Mouse (Mus musculus): Measurements from ENCODE around the gene Creld1. TPM values are rescaled to one million over a fixed set of nuclear protein-coding genes. Genes with fewer than 3 reads are reported as not detected.
A peak's percentile ranks its signal among the peaks of the same experiment; 100 is the strongest.

Creld1 gene
- total RNA-seq, 2 experiments from 2014 or later, result 47.5 to 54.4 TPM

DNA sequence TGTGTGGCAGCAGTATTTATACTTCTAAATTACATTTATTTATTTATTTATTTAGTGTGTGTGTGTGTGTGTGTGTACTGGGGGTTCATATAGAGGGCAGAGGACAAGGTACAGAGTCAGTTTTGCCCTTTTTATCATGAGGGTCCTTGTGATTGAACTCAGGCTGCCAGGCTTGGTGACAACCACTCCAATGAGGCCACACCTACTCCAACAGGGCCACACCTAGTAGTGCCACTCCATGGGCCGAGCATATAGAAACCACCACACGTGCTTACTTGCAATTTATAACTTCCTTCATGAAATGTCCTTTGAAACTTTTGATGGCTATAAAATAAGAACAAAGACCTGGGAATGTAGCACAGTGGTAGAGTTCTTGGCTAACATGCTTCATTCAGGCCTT is 9.9 kb upstream of the Creld1 start:
- DNase-seq, result no peak
- no peak for TF ChIP-seq CTCF (IDR thresholded peaks at IDR 0.05)
- H3K27ac ChIP-seq, result no peak overlapping the region
- no peak overlapping the region for H3K4me3 ChIP-seq
- intact Hi-C loops (cut with DNase I), result no loop called here

DNA sequence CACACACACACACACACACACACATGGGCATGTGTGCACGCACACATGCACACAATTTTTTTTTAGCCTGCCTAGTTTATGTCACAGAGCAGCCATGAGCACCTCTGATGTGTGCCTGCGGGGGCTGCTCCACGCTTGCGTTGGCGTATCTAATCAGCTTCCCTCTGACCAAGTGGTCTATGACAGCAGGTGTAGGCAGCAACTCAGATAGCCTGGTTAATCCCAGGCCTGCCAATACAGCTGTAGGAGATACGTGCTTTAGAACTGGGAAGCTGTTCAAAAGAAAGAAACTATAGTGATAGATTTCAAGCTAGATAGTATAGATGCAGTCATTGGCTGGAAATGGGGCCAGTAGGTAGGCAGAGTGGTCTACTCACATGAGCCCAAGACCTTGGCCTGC is 9.4 kb upstream of the Creld1 start:
- no peak overlapping the region for H3K27ac ChIP-seq
- no peak overlapping the region for H3K4me3 ChIP-seq
- intact Hi-C loops (cut with DNase I), result no loop called here
- no peak for TF ChIP-seq CTCF (IDR thresholded peaks at IDR 0.05)
- DNase-seq, result no peak

DNA sequence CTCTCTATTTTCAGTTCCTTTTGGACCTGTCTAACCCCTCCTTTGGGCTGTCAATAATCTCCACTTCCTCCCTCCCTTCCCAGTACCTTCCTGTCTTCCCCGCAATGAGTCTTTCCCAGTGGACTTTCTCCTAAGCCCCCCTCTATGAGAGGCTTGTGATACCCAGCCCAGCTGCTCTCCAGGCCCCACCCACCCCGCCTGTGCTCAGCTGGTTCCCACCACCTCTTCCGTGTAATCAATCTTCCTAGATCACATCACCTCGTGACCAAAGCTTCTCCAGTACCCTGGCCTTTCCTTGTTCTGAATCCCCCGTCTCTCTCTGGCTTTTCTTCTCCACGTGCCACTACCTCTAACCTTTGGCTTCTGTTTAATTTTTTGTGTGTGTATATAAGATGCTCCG is 5.7 kb upstream of the Creld1 start:
- H3K4me3 ChIP-seq, result no peak overlapping the region
- DNase-seq, result no peak
- intact Hi-C loops (cut with DNase I), result no loop called here
- H3K27ac ChIP-seq, result no peak overlapping the region
- no peak for TF ChIP-seq CTCF (IDR thresholded peaks at IDR 0.05)

DNA sequence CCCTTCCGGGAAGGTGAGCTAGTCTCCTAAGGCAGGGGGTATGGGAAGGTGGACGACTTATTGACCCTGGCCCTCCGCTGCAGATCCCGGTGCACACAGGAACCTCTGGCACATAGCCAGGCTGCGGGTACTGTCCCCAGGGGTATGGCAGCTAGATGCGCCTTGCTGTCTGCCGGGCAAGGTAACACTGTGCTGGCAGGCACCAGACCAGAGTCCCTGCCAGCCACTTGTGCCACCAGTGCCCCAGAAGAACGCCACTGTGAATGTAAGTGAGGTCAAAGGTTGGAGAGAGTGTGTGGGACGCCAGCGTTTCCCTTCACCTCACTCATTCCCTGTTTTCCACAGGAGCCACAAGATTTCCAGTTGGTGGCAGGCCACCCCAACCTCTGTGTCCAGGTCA is 4.2 kb upstream of the Creld1 start:
- no peak for DNase-seq
- H3K4me3 ChIP-seq, result no peak overlapping the region
- no peak overlapping the region for H3K27ac ChIP-seq
- intact Hi-C loops (cut with DNase I), result no loop called here
- no peak for TF ChIP-seq CTCF (IDR thresholded peaks at IDR 0.05)

DNA sequence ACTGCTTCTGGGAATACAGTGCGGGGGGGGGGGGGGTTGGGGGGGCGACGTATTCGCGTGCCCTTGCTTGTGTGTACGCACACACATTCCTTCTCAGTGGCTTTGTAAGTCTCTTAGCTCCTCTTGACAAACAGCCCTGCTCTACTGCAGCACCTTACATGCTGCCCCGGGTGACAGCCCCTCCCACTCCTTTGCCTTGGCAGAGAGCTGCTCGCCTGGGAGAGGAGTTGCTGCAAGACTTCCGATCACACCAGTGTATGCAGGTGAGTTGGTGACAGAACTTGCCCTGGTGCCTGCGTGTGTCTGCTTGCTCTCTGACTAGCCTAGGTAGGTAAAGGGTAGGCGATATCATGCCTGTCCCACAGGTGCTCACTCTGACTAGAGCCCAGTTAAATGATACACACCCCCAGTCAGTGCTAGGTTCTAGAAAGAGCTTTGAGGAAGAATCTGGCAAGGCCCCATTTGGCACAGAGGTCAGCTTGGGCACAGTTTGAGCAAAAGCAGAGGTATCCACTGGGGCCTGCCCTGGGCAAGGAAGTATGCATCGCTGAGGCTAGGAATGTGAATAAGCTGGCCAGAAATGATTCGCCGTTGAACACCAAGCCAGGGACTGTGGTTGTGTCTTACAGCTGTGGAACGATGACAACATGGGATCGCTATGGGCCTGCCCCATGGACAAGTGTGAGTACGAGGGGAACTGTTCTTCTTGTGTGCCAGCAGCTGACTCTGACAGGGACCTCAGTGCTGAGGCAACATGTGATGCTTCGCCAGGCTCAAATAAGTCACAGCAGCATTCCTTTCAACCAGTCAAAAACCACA is 2.3 kb upstream of the Creld1 start:
- H3K27ac ChIP-seq, result peak overlapping the region; percentile 8; the same call in 1 of the 2 replicates
- intact Hi-C loops (cut with DNase I), result loop anchor here (5.0 kb wide), 2 partner anchors 38 to 42 kb away; partner anchors contain the start of gene Jagn1
- no peak for TF ChIP-seq CTCF (IDR thresholded peaks at IDR 0.05)

DNA sequence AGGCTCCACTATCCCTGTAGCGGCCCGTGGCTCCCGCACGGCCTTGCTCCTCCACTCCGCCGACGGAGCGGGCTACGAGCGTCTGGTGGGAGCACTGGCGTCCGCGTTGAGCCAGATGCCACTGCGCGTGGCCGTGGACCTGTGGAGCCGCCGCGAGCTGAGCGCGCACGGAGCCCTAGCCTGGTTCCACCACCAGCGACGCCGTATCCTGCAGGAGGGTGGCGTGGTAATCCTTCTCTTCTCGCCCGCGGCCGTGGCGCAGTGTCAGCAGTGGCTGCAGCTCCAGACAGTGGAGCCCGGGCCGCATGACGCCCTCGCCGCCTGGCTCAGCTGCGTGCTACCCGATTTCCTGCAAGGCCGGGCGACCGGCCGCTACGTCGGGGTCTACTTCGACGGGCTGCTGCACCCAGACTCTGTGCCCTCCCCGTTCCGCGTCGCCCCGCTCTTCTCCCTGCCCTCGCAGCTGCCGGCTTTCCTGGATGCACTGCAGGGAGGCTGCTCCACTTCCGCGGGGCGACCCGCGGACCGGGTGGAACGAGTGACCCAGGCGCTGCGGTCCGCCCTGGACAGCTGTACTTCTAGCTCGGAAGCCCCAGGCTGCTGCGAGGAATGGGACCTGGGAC is 509 bp upstream of the Creld1 start:
- H3K27ac ChIP-seq, result peak overlapping the region; percentile 98
- TF ChIP-seq CTCF (IDR thresholded peaks at IDR 0.05), result peak; percentile 28; the same call in 1 of the 2 replicates
- intact Hi-C loops (cut with DNase I), result loop anchor here (5.0 kb wide), 2 partner anchors 40 kb away; partner anchors contain the start of gene Jagn1
- DNase-seq, result peak; percentile 80
- peak overlapping the region; percentile 81 for H3K4me3 ChIP-seq

More for the DNA sequence above, 2.3 kb upstream of the Creld1 start:
- H3K4me3 ChIP-seq, result no peak overlapping the region
- DNase-seq, result no peak

DNA sequence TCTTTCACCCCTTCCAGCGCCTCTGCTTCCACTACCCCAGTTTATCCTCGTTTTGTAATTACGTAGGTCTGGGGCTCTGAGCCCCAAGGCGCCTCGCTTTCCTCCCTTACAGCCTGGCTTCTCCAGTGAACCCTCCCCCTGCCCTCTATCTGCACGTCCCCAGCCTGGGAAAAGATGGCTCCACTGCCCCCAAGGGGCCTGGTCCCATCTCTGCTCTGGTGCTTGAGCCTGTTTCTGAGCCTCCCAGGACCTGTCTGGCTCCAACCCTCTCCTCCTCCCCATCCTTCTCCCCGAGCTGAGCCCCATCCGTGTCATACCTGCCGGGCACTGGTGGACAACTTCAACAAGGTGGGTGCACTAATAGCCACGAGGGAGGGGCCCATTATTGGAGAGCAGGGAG is 632 bp downstream of the Creld1 start:
- no peak for TF ChIP-seq CTCF (IDR thresholded peaks at IDR 0.05)
- Histone ChIP-seq H3K4me3 (peak overlapping the region; percentile 81), H3K27ac (peak overlapping the region; percentile 98)
- intact Hi-C loops (cut with DNase I), result loop anchor here (5.0 kb wide), 2 partner anchors 39 to 41 kb away; partner anchors contain the start of gene Jagn1
- DNase-seq, result no peak

DNA sequence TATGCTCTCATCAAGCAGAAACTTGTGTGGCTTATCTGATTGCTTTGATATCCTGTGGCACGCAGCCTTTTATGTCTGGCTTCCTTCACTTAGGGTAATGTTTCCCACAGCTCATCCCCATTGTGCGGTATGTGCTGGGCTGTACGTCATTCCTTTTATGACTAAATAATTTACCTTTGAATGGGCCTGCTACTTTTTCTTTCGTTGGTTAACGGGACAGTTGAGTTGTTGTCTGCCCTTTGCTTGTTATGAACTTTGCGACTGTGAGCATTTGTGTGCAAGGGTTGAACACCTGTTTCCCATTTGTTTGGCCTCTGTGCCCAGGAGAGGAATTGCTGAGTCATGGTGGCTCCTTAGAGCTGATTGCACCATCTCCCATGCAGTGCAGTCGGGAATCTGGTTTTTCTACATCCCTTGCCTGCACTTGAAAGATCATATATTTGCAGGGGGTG is 4.1 kb downstream of the Creld1 start:
- H3K27ac ChIP-seq, result peak overlapping the region; percentile 82
- intact Hi-C loops (cut with DNase I), result loop anchor here (5.0 kb wide), 1 partner anchor 115 kb away; the partner anchor contains the start of genes Brk1 and Fancd2os

DNA sequence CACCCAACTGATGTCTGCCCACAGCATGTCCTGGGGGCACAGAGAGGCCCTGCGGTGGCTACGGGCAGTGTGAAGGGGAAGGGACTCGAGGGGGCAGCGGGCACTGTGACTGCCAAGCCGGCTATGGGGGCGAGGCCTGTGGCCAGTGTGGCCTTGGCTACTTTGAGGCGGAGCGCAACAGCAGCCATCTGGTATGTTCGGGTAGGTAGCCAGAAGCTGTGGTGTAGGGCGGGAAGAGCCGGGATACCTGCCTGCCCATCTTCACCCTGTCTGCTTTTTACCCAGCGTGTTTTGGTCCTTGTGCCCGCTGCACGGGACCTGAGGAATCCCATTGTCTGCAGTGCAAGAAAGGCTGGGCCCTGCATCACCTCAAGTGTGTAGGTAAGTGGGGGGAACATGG is 6.3 kb downstream of the Creld1 start:
- intact Hi-C loops (cut with DNase I), result loop anchor here (5.0 kb wide), 1 partner anchor 113 kb away; the partner anchor contains the start of genes Brk1 and Fancd2os
- TF ChIP-seq CTCF (IDR thresholded peaks at IDR 0.05), result no peak
- DNase-seq, result no peak
- no peak overlapping the region for H3K27ac ChIP-seq
- no peak overlapping the region for H3K4me3 ChIP-seq

More for the DNA sequence above, 4.1 kb downstream of the Creld1 start:
- peak; percentile 52 for DNase-seq
- no peak for TF ChIP-seq CTCF (IDR thresholded peaks at IDR 0.05)
- peak overlapping the region; percentile 42 for H3K4me3 ChIP-seq

DNA sequence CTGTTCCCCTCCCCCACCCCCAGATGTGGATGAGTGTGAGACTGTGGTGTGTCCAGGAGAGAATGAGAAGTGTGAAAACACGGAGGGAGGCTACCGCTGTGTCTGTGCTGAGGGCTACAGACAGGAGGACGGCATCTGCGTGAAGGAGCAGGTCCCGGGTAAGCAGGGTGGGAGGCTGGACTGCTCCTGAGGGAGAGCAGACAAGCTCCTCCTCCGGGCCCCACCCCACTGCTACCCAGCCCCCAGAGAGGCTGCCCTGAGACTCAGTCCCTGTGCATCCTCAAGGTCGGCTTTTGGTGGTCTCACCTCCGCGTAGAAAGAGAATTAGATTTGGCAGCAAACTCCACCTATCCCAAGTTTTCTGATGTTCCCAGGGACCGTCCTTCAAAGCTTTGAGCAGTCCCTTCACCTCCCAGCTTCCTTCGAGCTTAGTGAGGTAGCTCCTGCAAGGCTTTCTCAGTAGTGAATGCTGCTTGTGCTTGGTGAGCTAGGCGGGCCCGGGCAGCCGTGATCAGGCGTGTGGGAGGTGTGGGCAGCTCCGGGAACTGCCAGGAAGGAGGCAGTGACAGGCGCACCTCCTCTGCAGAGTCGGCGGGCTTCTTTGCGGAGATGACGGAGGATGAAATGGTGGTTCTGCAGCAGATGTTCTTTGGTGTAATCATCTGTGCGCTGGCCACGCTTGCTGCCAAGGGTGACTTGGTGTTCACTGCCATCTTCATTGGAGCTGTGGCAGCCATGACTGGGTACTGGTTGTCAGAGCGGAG is 9.2 kb downstream of the Creld1 start:
- no peak for DNase-seq
- Histone ChIP-seq H3K27ac (no peak overlapping the region), H3K4me3 (no peak overlapping the region)
- intact Hi-C loops (cut with DNase I), result no loop called here
- TF ChIP-seq CTCF (IDR thresholded peaks at IDR 0.05), result no peak

DNA sequence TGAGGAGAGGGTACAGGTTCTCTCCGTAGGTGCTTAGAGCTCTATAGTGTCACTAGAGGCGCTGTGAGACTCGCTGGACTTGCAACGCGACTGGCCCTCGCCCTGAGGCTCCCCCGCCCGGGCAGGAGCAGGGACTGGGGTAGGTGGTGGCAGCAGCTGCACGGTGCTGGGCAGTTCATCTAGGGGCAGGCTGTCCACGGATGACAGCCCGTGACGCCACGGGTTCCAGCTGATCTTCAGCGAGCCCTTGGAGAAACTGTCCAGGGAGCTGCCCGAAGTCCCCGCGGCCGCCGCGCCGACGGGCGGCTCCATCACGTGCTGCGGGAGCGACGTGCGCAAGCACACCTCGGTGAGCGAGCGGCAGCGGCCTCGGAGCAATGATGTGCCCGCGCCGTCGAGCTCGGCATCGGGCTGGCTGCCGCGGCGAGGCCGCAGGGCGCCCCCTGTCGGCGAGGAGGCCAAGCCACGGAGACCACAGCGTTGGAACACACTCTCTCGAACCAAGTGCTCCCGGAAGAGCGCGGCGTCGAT is 11.2 kb downstream of the Creld1 start:
- peak; percentile 88 for DNase-seq
- peak overlapping the region; percentile 82 for H3K27ac ChIP-seq
- intact Hi-C loops (cut with DNase I), result loop anchor here (1.0 kb wide), 1 partner anchor 25 kb away; no protein-coding TSS in a partner anchor
- peak overlapping the region; percentile 76 for H3K4me3 ChIP-seq
- peak; percentile 75 for TF ChIP-seq CTCF (IDR thresholded peaks at IDR 0.05)

DNA sequence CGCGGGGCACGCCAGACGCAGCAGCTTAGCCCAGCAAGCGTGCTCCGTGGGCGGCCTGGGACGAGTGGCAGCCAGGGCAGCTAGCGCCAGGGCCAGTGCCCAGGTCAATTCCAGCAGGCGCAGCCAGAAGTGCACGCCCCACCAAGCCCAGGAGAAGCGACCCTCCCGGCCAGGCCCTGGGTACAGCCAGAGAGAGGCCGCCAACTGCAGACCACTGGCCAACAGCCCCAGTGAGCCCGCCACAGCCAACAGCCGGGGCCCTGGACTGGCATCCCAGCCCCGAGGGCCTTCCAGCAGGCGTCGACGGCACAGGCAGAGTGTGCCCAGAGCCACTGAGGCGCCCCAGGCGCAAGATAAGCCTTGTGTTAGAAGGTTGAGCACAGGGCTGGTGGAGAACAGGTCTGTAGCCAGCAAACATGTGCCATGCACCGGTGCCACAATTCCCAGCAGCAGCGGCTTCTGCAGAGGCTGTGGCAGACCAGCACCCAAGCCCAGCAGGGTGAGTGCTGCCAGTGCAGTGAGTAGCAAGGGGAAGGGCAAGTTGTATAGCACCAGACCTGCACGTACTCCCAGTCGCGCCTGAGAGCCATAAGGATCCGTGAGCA is 12.1 kb downstream of the Creld1 start:
- Histone ChIP-seq H3K27ac (peak overlapping the region; percentile 82), H3K4me3 (peak overlapping the region; percentile 76)
- intact Hi-C loops (cut with DNase I), result no loop called here
- no peak for TF ChIP-seq CTCF (IDR thresholded peaks at IDR 0.05)
- peak; percentile 47 for DNase-seq
